Mouse (Mus musculus) hindbrain, embryonic 14.5 days (tissue): ENCODE measurements around the gene Chn2. TPM values are rescaled to one million over a fixed set of nuclear protein-coding genes. Genes with fewer than 3 reads are reported as not detected.

Experiments
- ATAC-seq: fragments of 200-750 bp; cut with Nextera tagmentation; 2 replicates; pipeline ENCODE4 v1.8.0; 2017; ENCODE audit warnings: moderate number of reproducible peaks, mild to moderate bottlenecking, moderate TSS enrichment, moderate library complexity; ENCODE audit not compliant: low FRiP score
- DNase-seq: peaks from one replicate; pipeline ENCODE4 v3.0.0-alpha.2; 2015; ENCODE audit warnings: low spot score
- H3K27ac ChIP-seq: fragments of 300-500 bp; sonication (generic); 2 replicates; pipeline ENCODE4 v1.5.1; 2014; ENCODE audit warnings: mild to moderate bottlenecking, moderate library complexity
- H3K27me3 ChIP-seq: fragments of 300-500 bp; sonication (generic); 2 replicates; pipeline ENCODE4 v1.6.1; 2014; ENCODE audit warnings: mild to moderate bottlenecking, low read length, mixed read lengths; ENCODE audit not compliant: control insufficient read depth, insufficient read depth
- H3K36me3 ChIP-seq: fragments of 300-500 bp; sonication (generic); replicated peaks from 2 replicates; pipeline ENCODE4 v1.6.1; 2014; ENCODE audit not compliant: control insufficient read depth, insufficient read depth
- H3K4me1 ChIP-seq: fragments of 300-500 bp; sonication (generic); replicated peaks from 2 replicates; pipeline ENCODE4 v1.6.1; 2014; ENCODE audit warnings: antibody characterized with exemption, low read length, mixed read lengths; ENCODE audit not compliant: control insufficient read depth, insufficient read depth
- H3K4me2 ChIP-seq: fragments of 300-500 bp; sonication (generic); replicated peaks from 2 replicates; pipeline ENCODE4 v1.6.1; 2014; ENCODE audit warnings: mild to moderate bottlenecking, moderate library complexity
- H3K4me3 ChIP-seq: fragments of 300-500 bp; sonication (generic); replicated peaks from 2 replicates; pipeline ENCODE4 v1.5.1; 2014; ENCODE audit warnings: mild to moderate bottlenecking, low read length
- H3K9ac ChIP-seq: fragments of 300-500 bp; sonication (generic); 2 replicates; pipeline ENCODE4 v1.6.1; 2014
- H3K9me3 ChIP-seq: fragments of 300-500 bp; sonication (generic); 2 replicates; pipeline ENCODE4 v1.6.1; 2016; ENCODE audit warnings: low read length; ENCODE audit not compliant: control insufficient read depth
- WGBS: fragments of 180-500 bp; shearing (Covaris S2); extraction: QIAGEN DNeasy Blood & Tissue Kit; methylation state at CpG from one replicate; pipeline ENCODE4 v1.1.7; 2014; 5-methylcytosine and 5-hydroxymethylcytosine counted together
- polyA plus RNA-seq: library from polyadenylated mRNA; unstranded; fragments of >200 nt; fragmentation: Nextera tagmentation; extraction: Ambion mirVana; gene quantifications from 2 replicates; pipeline ENCODE4 v1.2.1, GENCODE M21; 2014

Gene Chn2
- polyA plus RNA-seq, 1 experiment from 2014 or later, result 28.3 TPM

DNA sequence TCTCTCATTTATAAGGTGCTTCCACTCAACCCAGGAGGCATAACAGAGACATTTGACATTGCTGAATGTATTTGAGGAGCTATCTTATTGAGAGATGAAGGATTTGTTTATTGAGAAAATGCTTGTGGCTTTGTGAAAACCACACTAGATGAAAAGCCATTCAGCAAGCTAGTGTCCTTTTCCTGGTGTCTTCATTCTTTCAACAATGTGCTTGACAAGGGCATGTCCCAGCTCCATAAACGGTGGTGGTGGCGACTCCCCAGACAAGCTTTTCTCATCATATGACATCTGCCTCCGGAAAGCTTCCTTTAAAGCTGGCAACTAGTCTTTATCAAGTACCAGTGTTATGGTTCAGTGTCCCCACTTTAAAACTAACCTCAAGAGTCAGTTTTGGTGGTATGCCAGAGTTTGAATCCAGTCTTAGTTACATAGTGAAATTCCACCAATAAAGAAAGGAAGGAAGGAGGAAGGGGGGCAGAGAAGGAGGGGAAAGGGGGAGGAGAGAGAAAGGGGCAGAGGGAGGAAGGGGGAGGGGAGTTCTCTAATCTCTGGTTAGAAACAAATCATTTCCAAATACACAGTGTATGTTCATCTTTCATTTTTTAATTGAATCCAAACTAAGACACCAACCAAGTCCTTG lies 286.0 kb downstream of the Chn2 start, which contains the start of gene Prr15:
TSS of gene Prr15 (plus strand) at position 590 of the 640 bp plus-strand sequence.
- H3K4me1 ChIP-seq, result peaks cover 16% of the 10 kb centered on the region
- 54% methylated on average over 3 of the region's 3 CpGs for WGBS
- H3K27me3 ChIP-seq, result peaks cover 52% of the 10 kb centered on the region
- ATAC-seq (no peak), DNase-seq (no peak)
- no peaks in the 10 kb centered on the region for H3K9me3 ChIP-seq
- H3K4me2 ChIP-seq, result peak within 1 kb of the TSS; percentile 97
- H3K9ac ChIP-seq, result peak within 1 kb of the TSS; percentile 48
- peak within 1 kb of the TSS; percentile 43 for H3K4me3 ChIP-seq
- H3K36me3 ChIP-seq, result no peaks in the 10 kb centered on the region
- no peak within 1 kb of the TSS for H3K27ac ChIP-seq

DNA sequence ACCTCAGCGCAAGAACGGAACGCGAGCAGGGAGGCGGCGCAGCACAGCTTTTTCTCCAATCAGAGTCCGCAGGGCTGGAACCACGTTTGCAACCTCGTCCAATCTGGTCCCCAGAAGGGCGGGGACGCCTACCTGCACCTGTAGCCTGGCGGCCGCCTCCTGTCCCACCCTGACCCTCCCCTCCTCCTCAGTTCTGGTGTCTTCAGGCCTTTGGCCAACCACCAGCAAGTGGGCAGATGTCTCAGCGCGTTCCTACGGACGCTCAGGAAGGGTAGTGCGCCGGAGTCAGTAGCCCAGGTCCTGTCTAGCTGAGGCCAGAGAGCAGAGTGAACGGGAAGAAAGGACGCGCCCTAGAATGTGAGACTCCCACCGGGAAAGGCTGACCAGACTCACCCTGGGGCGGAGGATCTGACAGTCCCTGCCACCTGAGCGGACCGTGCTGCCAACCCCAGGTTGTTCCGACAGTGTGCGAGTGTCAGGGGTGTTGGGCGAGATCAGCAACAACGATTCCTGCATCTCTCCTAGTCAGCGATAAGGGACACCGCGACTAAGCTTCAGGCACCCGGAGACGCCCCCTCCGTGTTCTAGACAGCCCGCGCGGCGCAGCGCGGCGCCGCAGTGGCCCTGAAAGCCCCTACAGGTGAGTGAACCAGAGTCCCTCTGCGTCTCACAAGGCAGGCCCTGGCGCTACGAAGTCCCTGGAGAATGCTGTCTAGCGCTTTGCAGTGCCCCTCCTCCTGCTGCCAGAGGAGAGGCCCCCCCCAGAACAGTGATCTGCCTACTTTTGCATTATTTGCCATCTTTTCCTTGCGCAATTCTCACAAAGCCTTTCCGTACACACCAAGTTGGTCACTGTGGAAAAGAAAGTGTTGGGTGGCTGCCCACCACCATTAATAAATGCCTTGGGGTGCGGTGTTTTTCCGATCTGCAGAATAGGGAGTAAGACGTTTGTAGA lies 287.6 kb downstream of the Chn2 start:
- Histone ChIP-seq H3K27ac (no peak overlapping the region), H3K27me3 (peaks cover 52% of the 10 kb centered on the region)
- ATAC-seq, result peak; percentile 82

DNA sequence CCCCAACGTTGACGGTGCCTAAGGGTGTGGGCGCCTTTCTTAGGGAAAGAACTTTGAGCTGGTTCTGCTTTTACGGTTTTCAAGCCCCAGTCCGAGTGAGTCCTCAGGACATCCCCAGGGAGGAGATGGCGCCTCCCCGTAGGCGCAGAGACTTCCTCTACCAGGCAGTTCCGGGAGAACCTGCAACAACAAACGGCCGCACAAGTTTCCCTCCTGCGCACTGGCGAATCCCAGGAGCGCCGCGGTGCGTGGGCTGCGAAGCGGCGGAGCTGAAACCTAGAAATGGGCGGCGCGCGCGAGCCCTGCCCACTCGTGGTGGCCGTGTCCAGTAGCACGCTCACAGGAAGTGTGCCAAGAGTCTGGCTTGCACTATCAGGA lies 288.3 kb downstream of the Chn2 start:
- Histone ChIP-seq H3K27ac (no peak overlapping the region), H3K27me3 (peaks cover 52% of the 10 kb centered on the region)
- WGBS, result under 1% methylated on average over 28 of the region's 28 CpGs

More for the DNA sequence above, 287.6 kb downstream of the Chn2 start:
- peak; percentile 62 for DNase-seq
- peaks cover 16% of the 10 kb centered on the region for H3K4me1 ChIP-seq
- H3K9me3 ChIP-seq, result no peaks in the 10 kb centered on the region
- H3K36me3 ChIP-seq, result no peaks in the 10 kb centered on the region
- H3K4me2 ChIP-seq, result peak overlapping the region; percentile 97
- peak overlapping the region; percentile 48 for H3K9ac ChIP-seq
- under 1% methylated on average over 53 of the region's 53 CpGs for WGBS
- peak overlapping the region; percentile 43 for H3K4me3 ChIP-seq

DNA sequence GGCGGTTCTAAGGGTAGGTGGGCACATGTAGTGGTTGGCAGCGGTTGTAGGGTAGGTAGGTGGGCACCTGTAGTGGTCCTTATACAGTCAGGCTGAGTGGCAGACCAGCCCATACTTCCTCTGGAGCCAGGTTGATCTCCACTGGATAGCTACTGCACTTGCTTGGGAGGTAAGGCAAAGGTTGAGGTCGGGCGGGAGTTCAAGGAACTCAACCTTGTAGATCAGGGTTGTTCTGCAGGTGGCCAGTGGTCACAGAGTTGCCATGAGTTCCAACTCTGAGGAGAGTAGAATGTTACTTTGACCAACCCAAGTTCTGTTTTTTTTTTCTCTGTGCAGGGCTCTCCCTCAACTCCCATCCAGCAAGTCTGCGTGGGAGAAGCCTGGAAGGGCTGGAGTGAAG lies 289.4 kb downstream of the Chn2 start:
- DNase-seq (no peak), ATAC-seq (no peak)
- Histone ChIP-seq H3K27me3 (peaks cover 52% of the 10 kb centered on the region), H3K4me1 (peaks cover 27% of the 10 kb centered on the region), H3K9me3 (no peaks in the 10 kb centered on the region), H3K27ac (no peak overlapping the region), H3K9ac (no peak overlapping the region), H3K36me3 (no peaks in the 10 kb centered on the region), H3K4me2 (no peak overlapping the region), H3K4me3 (no peak overlapping the region)
- WGBS, result 96% methylated on average over 5 of the region's 5 CpGs

More for the DNA sequence above, 288.3 kb downstream of the Chn2 start:
- no peak for ATAC-seq
- no peaks in the 10 kb centered on the region for H3K9me3 ChIP-seq
- H3K4me1 ChIP-seq, result peaks cover 19% of the 10 kb centered on the region
- H3K36me3 ChIP-seq, result no peaks in the 10 kb centered on the region
- H3K4me2 ChIP-seq, result peak overlapping the region; percentile 97
- DNase-seq, result no peak
- H3K4me3 ChIP-seq, result peak overlapping the region; percentile 43
- H3K9ac ChIP-seq, result peak overlapping the region; percentile 48

DNA sequence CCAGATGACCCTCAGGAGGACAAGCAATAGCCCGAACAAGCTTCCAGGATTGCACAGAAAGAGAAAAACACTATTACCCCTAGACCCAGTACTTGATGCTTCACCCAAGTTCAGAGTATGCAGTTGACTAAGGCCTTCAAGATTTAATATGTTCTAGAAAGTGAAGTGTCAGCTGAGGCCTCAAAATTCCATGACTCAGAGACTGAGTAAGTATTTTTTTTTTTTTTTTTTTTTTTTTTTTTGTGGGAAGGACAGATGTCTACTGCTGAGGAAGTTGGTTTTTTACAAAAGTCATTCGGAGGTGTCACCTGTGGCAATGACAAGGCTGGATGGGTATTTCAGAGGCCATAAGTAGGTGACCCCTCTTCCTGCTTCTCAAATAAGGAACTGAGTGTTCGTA lies 290.2 kb downstream of the Chn2 start:
- Histone ChIP-seq H3K27ac (no peak overlapping the region), H3K36me3 (no peaks in the 10 kb centered on the region), H3K9ac (no peak overlapping the region), H3K9me3 (no peaks in the 10 kb centered on the region), H3K4me3 (no peak overlapping the region), H3K4me2 (no peak overlapping the region), H3K27me3 (peaks cover 50% of the 10 kb centered on the region), H3K4me1 (peaks cover 27% of the 10 kb centered on the region)
- ATAC-seq, result no peak
- 91% methylated on average over 3 of the region's 3 CpGs for WGBS
- no peak for DNase-seq

DNA sequence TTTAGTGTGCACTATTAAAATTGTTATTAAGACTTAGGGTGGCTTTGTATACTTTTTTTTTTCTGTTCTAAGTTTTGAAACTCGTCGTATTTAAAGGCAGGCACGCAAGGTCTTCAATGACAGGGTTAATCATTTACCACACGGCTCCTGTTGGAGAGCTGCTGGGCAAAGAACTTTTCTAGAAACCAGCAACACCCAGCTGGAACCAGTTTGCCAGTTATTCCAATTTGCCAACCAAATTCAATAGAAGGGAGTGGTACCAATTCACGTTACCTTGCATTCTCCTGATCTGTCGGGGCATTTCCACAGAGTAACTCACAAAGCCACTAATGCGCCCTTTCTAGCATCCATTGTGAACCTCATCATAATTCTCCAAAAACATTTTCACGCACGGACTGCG lies 290.8 kb downstream of the Chn2 start:
- no peak for ATAC-seq
- WGBS, result 59% methylated on average over 10 of the region's 10 CpGs
- no peaks in the 10 kb centered on the region for H3K9me3 ChIP-seq
- no peak overlapping the region for H3K4me3 ChIP-seq
- H3K4me1 ChIP-seq, result peaks cover 27% of the 10 kb centered on the region
- no peak for DNase-seq
- peaks cover 45% of the 10 kb centered on the region for H3K27me3 ChIP-seq
- H3K4me2 ChIP-seq, result no peak overlapping the region
- no peak overlapping the region for H3K27ac ChIP-seq
- H3K9ac ChIP-seq, result no peak overlapping the region
- H3K36me3 ChIP-seq, result no peaks in the 10 kb centered on the region

DNA sequence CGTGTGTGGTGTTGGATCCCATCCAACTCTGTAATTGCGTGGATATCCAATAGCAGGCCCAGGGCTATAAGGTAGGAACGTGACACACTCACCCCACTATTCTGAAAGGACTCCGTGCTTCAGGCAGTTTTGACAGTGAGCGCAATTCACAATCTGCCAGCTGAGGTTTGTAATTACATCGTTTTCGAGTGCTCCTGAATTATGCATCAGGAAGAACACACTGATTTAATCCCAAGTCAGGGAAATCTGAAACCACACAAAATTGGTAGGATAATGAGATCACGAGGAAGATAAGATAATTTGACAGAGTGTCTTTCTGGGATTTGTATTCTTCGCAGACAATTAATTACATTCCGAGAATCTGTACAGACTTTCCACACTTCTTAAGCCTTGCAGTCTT lies 292.4 kb downstream of the Chn2 start:
- ATAC-seq, result peak; percentile 68; the same call in 1 of the 2 replicates
- Histone ChIP-seq H3K9ac (no peak overlapping the region), H3K36me3 (no peaks in the 10 kb centered on the region), H3K9me3 (no peaks in the 10 kb centered on the region), H3K27ac (no peak overlapping the region), H3K27me3 (peaks cover 30% of the 10 kb centered on the region), H3K4me3 (no peak overlapping the region), H3K4me2 (no peak overlapping the region), H3K4me1 (peaks cover 25% of the 10 kb centered on the region)
- WGBS, result 18% methylated on average over 10 of the region's 10 CpGs
- DNase-seq, result peak; percentile 74

DNA sequence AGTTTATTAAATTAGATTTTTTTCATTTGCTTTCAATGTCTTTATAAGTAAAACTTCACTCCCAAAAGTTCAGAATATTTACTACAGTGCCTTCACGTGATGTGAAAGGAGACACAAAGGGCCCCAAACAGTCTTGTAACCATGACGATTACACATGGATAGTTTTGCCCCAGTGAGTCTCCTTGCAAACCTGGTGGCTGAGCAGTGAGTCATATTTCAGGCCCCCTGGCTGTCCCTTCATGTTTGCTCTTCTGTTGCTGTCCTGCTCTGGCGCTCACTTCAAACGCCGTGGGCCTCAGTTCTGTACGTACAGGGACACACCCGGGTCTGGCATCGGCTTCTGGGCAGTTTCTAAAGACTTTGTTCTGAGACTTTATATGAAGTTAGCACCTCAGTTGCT lies 292.8 kb downstream of the Chn2 start:
- Histone ChIP-seq H3K4me1 (peaks cover 20% of the 10 kb centered on the region), H3K36me3 (no peaks in the 10 kb centered on the region), H3K9ac (no peak overlapping the region), H3K4me3 (no peak overlapping the region), H3K9me3 (no peaks in the 10 kb centered on the region), H3K27ac (no peak overlapping the region), H3K27me3 (peaks cover 26% of the 10 kb centered on the region), H3K4me2 (no peak overlapping the region)
- ATAC-seq (no peak), DNase-seq (no peak)
- 27% methylated on average over 8 of the region's 8 CpGs for WGBS

DNA sequence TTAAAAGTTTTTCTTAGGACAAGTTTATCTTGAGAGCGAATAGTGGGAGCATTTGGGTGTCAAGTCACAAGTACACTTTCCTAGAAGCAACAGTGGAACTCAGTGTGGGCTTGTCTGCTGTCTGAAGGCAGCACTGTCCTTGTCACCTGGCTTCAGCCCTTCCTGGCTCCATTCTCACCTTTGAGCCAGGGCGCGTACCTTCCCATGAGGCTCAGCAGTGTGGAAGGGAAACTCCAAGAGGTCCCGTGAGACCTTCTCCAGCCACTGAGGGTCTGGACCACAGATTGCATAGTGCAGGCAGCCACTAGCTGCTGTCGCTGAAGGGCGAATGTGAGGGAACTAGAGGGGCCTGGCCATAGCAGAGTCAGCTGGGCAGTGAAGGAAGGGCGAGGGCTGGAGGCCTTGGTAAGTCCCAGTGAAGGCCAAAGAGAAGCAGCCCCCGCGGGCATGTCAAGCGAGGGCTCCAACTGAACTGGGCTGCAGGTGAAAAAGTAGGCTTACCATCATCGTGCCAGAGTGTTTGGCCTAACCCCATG lies 293.8 kb downstream of the Chn2 start:
- Histone ChIP-seq H3K36me3 (no peaks in the 10 kb centered on the region), H3K4me1 (0 out of 2 replicates have a peak, but pooled peaks cover 11% of the 10 kb centered on the region), H3K27ac (no peak overlapping the region), H3K27me3 (peaks cover 16% of the 10 kb centered on the region), H3K9ac (no peak overlapping the region), H3K4me3 (no peak overlapping the region), H3K4me2 (no peak overlapping the region), H3K9me3 (no peaks in the 10 kb centered on the region)
- DNase-seq (no peak), ATAC-seq (no peak)
- 54% methylated on average over 11 of the region's 11 CpGs for whole genome bisulfite sequencing
